Mouse (Mus musculus) CD4-positive naive resting alpha-beta T cell, adult 76 days (primary cell): ENCODE measurements around the gene Abca4. TPM values are rescaled to one million over a fixed set of nuclear protein-coding genes. Genes with fewer than 3 reads are reported as not detected.

Experiments used
- total RNA-seq: library from RNA; stranded (reverse); gene quantifications from one replicate; pipeline ENCODE4 v1.2.4, GENCODE M21; 2023

Abca4 gene
- total RNA-seq = not detected

DNA sequence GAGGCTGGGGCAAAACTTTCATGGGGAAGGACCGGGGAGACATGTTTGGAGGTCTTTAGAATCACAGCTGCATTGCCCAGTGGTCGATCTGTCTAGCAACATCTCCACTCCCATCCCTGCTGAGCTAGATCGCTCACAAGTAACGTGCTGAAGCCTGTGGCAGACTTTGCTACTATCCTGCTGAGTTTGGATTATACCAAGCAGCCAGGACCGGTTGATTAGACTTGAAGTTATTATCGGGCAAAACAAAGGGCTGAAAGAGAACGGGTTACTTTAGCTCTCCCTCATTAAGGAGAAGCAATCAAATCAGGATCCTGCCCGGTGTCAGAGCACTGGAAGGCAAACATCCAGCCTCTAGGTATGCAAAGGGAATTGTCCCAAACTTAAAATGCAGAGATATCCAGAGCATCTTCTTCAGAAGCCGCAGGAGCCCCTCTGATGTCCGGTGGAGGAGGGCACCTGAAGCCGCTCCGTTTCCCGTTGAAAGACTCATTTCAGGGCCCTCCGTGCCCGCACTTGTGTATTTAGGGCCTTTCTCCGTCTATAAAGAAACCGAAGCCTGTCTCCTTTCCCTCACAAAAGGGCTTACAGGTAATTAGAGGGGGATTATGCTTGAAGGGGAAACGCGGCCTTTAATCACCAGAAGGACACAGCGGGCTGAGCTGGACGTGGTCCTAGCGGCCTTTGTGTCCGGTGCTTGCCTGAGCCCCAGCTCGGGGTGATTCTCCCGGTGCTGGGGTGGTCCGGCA, at the start of gene Abca4:
TSS of gene Abca4 (plus strand) at position 645 of the 749 bp plus-strand sequence.

Other genes with a start within 250 kb of the Abca4 start
- 12.8 TPM for gene Abcd3, start 229.1 kb upstream of the Abca4 start, total RNA-seq
- gene Arhgap29, start 91.9 kb upstream of the Abca4 start, total RNA-seq = 16.7 TPM
- 41.4 TPM for gene Gclm, start 201.1 kb downstream of the Abca4 start, total RNA-seq
- 118 TPM for gene Dnttip2, start 229.9 kb downstream of the Abca4 start, total RNA-seq
- gene Bcar3, start 249.7 kb downstream of the Abca4 start, total RNA-seq = 15.6 TPM